Mouse (Mus musculus): ENCODE measurements around the gene Ctf1. TPM values are rescaled to one million over a fixed set of nuclear protein-coding genes. Genes with fewer than 3 reads are reported as not detected.

Gene Ctf1
- polyA plus RNA-seq (2016; fragmentation: Nextera tagmentation; extraction: Ambion mirVana), result 10.2 and 12.4 TPM in 2 replicates

DNA sequence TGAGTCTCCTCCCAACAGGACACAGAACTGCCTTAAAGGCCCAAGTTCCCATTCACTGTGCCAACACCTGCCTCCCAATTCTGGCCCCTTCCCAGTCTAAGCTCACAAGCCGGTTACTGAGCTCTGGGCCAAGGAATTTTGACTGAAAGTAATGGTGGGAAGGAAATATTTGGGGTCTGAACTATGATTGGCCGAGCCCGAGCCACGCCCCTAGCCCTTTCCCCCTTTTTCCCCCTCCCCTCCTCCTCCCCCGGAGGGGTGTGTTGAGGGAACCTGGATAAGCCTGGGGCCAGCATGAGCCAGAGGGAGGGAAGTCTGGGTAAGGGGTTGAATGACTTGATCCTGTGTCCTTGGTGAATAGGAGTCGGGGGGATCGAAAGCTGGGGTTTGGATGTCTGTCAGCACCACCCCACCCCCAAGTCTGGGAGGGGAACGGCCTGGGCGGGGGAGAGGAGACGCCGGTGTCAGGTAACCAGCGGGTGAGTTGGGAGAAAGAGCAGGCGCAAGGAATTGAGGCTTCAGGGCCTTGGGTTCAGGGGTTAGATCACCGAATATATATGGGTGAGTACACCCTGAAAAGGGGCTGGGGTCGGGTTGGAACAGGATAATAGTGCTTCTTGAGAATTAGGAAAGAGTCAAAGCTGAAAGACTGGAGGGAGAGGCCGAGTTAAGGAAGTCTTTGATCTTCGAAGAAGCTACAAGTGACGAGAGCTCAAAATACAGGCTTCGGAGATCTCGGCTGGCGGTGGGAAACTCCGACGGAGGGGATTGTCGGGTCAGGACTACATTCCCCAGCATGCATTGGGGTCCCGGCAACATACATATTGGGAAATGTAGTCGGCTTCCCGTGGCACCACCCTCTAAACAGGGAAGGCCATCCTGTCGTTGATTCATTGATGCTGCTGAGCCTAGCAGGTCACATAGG, at the start of gene Ctf1:
Gene Ctf1 (plus strand): TSS at position 276 of the 925 bp plus-strand sequence.
- H3K27me3 ChIP-seq, result 0 out of 2 replicates have a peak, but pooled peaks cover 5% of the 10 kb centered on the region
- peaks cover 24% of the 10 kb centered on the region for H3K4me1 ChIP-seq
- H3K4me2 ChIP-seq (replicated peaks), result peak within 1 kb of the TSS; percentile 59
- H3K36me3 ChIP-seq, result no peaks in the 10 kb centered on the region
- 1% methylated on average over 28 of the region's 28 CpGs for WGBS
- peak within 1 kb of the TSS; percentile 79 for H3K27ac ChIP-seq
- no peaks in the 10 kb centered on the region for H3K9me3 ChIP-seq (replicated peaks)
- 0 out of 2 replicates have a peak within 1 kb of the TSS, but pooled peaks have one; percentile 25 for H3K9ac ChIP-seq
- ATAC-seq (ENCODE audit: low FRiP score), result peak; percentile 51
- H3K4me3 ChIP-seq, result peak within 1 kb of the TSS; percentile 27

- Histone ChIP-seq H3K9me3 (replicated peaks) (no peaks in the 10 kb centered on the region), H3K4me3 (no peak overlapping the region), H3K4me2 (replicated peaks) (no peak overlapping the region), H3K4me1 (no peaks in the 10 kb centered on the region), H3K27me3 (no peaks in the 10 kb centered on the region), H3K27ac (no peak overlapping the region), H3K9ac (no peak overlapping the region), H3K36me3 (peaks cover 24% of the 10 kb centered on the region)
- no peak for ATAC-seq (ENCODE audit: low FRiP score)
- WGBS, result 84% methylated on average over 6 of the region's 6 CpGs
These were observed 49.6 kb upstream of the Ctf1 start for GRCm38 (mm10) chr7:127662926-127663325.

DNA sequence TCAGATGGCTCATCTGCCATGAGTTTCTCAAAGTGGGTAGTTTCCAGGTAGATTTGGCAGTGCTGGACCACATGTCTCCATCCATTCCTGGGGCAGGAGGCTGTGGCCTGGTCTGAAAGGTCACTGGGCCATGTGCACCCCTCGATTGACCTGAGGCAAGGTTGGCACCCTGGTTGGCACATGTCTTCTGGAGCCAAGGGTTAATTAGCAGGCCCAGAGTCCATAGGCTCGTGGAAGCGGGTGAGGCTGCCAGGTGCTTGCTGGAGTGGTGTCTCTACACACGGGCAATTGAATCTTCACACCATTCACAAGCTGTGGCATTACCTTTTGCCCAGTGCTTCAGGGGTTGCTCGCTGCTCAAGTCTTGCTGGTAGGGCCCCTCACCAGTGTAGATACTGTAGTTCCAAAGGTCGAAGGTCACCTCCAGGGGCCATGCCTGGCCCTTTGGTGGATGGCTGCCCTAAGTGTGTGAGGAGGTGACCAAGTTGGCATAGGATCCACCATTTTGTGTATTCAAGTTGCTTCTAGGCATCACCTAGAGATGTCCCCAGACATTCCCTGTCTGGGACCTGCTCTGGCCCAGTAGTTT, 46.4 kb upstream of the Ctf1 start:
- WGBS, result 92% methylated on average over 6 of the region's 6 CpGs

DNA sequence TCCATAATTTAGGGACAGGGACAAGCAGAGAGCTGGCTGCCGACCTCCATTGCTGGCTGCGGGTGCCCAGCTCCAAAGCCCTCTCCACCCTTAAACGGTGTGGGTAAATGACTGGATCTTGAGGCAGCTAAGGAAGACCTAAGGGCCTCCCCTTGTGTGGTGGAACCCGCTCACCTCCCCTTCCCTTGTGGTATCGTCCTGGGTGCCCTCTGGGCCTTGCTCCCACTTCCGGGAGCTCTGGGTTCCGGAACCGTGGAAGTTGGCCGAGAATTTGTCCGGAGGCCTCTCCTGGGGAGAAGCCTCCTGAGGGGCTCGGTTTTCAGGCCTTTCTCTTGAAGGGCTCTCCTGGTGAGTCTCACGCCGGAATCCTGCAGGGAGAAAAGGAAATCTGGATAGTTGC, 45.9 kb upstream of the Ctf1 start:
- Histone ChIP-seq H3K36me3 (peaks cover 24% of the 10 kb centered on the region), H3K27me3 (no peaks in the 10 kb centered on the region), H3K27ac (no peak overlapping the region), H3K9ac (no peak overlapping the region), H3K4me1 (no peaks in the 10 kb centered on the region), H3K9me3 (replicated peaks) (no peaks in the 10 kb centered on the region), H3K4me2 (replicated peaks) (no peak overlapping the region), H3K4me3 (no peak overlapping the region)
- WGBS, result 82% methylated on average over 13 of the region's 13 CpGs
- ATAC-seq (ENCODE audit: low FRiP score), result no peak

More for the DNA sequence above, 46.4 kb upstream of the Ctf1 start:
- Histone ChIP-seq H3K27me3 (no peaks in the 10 kb centered on the region), H3K9ac (no peak overlapping the region), H3K36me3 (peaks cover 24% of the 10 kb centered on the region), H3K9me3 (replicated peaks) (no peaks in the 10 kb centered on the region), H3K27ac (no peak overlapping the region), H3K4me3 (no peak overlapping the region), H3K4me2 (replicated peaks) (no peak overlapping the region), H3K4me1 (no peaks in the 10 kb centered on the region)
- no peak for ATAC-seq (ENCODE audit: low FRiP score)

GRCm38 (mm10) chr7:127667171-127667570, 45.4 kb upstream of the Ctf1 start:
- WGBS, result 83% methylated on average over 8 of the region's 8 CpGs
- no peaks in the 10 kb centered on the region for H3K4me1 ChIP-seq
- ATAC-seq (ENCODE audit: low FRiP score), result no peak

DNA sequence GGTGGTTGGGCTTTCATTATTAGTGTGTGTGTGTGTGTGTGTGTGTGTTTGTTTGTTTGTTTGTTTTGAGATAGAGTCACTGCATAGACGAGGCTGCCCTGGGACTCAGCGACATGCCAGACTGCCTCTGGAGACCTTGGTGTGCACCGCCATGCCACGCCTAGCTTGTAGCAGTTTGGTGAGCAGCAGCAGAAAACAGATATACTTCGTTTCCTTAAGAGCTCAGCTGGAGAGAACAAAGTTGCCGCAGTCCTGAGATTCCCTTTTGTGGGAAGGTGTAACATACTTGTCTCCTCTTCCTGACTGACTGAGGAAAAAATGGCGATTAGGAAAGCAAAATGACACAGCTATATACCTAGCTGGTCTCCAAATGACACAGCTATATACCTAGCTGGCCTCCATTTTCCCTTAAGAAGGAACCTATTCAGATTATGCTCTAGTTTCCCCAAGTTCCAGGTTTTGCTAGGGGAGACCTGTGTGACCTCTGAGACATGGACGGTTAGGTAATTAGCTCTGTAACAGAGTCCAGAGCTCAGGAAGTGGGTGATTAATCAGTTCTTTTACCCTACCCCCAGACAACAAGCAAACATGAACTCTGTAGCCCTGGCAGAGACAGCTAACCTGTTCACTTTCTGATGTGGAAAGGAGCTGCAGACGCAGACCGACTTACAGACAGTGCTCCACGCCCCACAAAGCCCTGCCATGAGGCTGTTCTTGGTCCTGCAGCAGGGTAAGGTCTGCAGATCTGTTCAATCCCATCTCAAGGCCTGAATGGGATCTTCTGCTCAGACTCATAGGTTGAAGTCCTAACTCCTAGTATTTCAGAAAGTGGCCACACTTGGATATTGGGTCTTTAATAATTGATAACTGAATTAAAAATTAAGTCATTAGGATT, 40.4 kb upstream of the Ctf1 start:
- Histone ChIP-seq H3K9me3 (replicated peaks) (no peaks in the 10 kb centered on the region), H3K4me1 (no peaks in the 10 kb centered on the region; the same call in 1 of the 2 replicates), H3K27me3 (no peaks in the 10 kb centered on the region), H3K4me2 (replicated peaks) (no peak overlapping the region), H3K4me3 (no peak overlapping the region), H3K9ac (no peak overlapping the region), H3K27ac (no peak overlapping the region), H3K36me3 (no peaks in the 10 kb centered on the region; the same call in 1 of the 2 replicates)
- no peak for ATAC-seq (ENCODE audit: low FRiP score)
- whole genome bisulfite sequencing, result 82% methylated on average over 11 of the region's 11 CpGs

More at GRCm38 (mm10) chr7:127667171-127667570, 45.4 kb upstream of the Ctf1 start:
- H3K4me3 ChIP-seq, result no peak overlapping the region
- H3K27me3 ChIP-seq, result no peaks in the 10 kb centered on the region
- H3K9me3 ChIP-seq (replicated peaks), result no peaks in the 10 kb centered on the region
- H3K9ac ChIP-seq, result no peak overlapping the region
- no peak overlapping the region for H3K4me2 ChIP-seq (replicated peaks)
- no peak overlapping the region for H3K27ac ChIP-seq
- H3K36me3 ChIP-seq, result peaks cover 24% of the 10 kb centered on the region

GRCm38 (mm10) chr7:127672776-127673175, 39.8 kb upstream of the Ctf1 start:
- no peak for ATAC-seq (ENCODE audit: low FRiP score)
- H3K9me3 ChIP-seq (replicated peaks), result no peaks in the 10 kb centered on the region
- H3K36me3 ChIP-seq, result no peaks in the 10 kb centered on the region; the same call in 1 of the 2 replicates
- no peaks in the 10 kb centered on the region; the same call in 1 of the 2 replicates for H3K4me1 ChIP-seq
- WGBS, result 77% methylated on average over 4 of the region's 4 CpGs
- no peak overlapping the region for H3K4me3 ChIP-seq
- no peak overlapping the region for H3K4me2 ChIP-seq (replicated peaks)
- H3K27ac ChIP-seq, result no peak overlapping the region
- H3K9ac ChIP-seq, result no peak overlapping the region
- H3K27me3 ChIP-seq, result no peaks in the 10 kb centered on the region

DNA sequence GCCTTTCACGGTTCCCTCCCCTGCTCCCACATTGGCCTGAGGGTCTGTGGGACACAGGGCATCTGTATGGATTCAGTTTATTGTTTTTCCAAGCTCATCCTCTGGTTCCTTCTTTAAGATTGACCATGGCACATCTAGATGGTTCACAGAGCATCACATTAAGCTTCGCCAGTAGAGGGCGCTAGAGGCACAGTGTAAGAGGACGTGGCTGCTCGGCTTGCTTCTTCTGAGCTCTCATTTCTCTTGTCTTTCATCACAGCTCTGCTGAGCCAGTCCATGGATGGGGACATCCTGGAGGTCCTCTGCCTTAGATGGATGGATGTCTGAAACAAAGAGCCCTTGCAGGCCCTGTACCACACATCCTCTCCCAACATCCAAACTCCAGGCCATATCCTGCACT, 37.6 kb upstream of the Ctf1 start:
- WGBS, result 5% methylated on average over 5 of the region's 5 CpGs
- no peaks in the 10 kb centered on the region for H3K27me3 ChIP-seq
- no peaks in the 10 kb centered on the region for H3K36me3 ChIP-seq
- H3K4me3 ChIP-seq, result no peak overlapping the region
- H3K4me2 ChIP-seq (replicated peaks), result no peak overlapping the region
- H3K9me3 ChIP-seq (replicated peaks), result no peaks in the 10 kb centered on the region
- no peaks in the 10 kb centered on the region; the same call in 1 of the 2 replicates for H3K4me1 ChIP-seq
- no peak overlapping the region for H3K9ac ChIP-seq
- peak; percentile 58 for ATAC-seq (ENCODE audit: low FRiP score)
- no peak overlapping the region for H3K27ac ChIP-seq

GRCm38 (mm10) chr7:127675391-127675811, 37.1 kb upstream of the Ctf1 start:
- Histone ChIP-seq H3K9me3 (replicated peaks) (no peaks in the 10 kb centered on the region), H3K4me2 (replicated peaks) (no peak overlapping the region), H3K9ac (no peak overlapping the region), H3K36me3 (no peaks in the 10 kb centered on the region), H3K27ac (no peak overlapping the region), H3K4me3 (no peak overlapping the region), H3K4me1 (no peaks in the 10 kb centered on the region; the same call in 1 of the 2 replicates), H3K27me3 (no peaks in the 10 kb centered on the region)
- 0 out of 2 replicates have a peak, but pooled peaks have one; percentile 8 for ATAC-seq (ENCODE audit: low FRiP score)
- 72% methylated on average over 9 of the region's 9 CpGs for WGBS

- whole genome bisulfite sequencing, result 67% methylated on average over 6 of the region's 6 CpGs
These were observed 35.5 kb upstream of the Ctf1 start for GRCm38 (mm10) chr7:127677077-127677476.

GRCm38 (mm10) chr7:127677609-127678008, 34.9 kb upstream of the Ctf1 start:
- no peak for ATAC-seq (ENCODE audit: low FRiP score)
- no peak overlapping the region for H3K4me3 ChIP-seq
- no peaks in the 10 kb centered on the region for H3K27me3 ChIP-seq
- no peaks in the 10 kb centered on the region for H3K36me3 ChIP-seq
- no peaks in the 10 kb centered on the region; the same call in 1 of the 2 replicates for H3K4me1 ChIP-seq
- no peaks in the 10 kb centered on the region for H3K9me3 ChIP-seq (replicated peaks)
- 93% methylated on average over 4 of the region's 4 CpGs for WGBS
- no peak overlapping the region for H3K9ac ChIP-seq
- H3K4me2 ChIP-seq (replicated peaks), result no peak overlapping the region
- no peak overlapping the region for H3K27ac ChIP-seq

More at GRCm38 (mm10) chr7:127677077-127677476, 35.5 kb upstream of the Ctf1 start:
- H3K9ac ChIP-seq, result no peak overlapping the region
- no peaks in the 10 kb centered on the region; the same call in 1 of the 2 replicates for H3K4me1 ChIP-seq
- H3K36me3 ChIP-seq, result no peaks in the 10 kb centered on the region
- no peak for ATAC-seq (ENCODE audit: low FRiP score)
- no peaks in the 10 kb centered on the region for H3K9me3 ChIP-seq (replicated peaks)
- H3K27me3 ChIP-seq, result no peaks in the 10 kb centered on the region
- H3K4me2 ChIP-seq (replicated peaks), result no peak overlapping the region
- H3K27ac ChIP-seq, result no peak overlapping the region
- no peak overlapping the region for H3K4me3 ChIP-seq
